Mouse (Mus musculus): ENCODE measurements at regions not wholly inside any gene's neighbourhood (a gene's known extent, or its start where the extent isn't known, plus 50 kb on each side); places are given as distances from the start of the nearest gene placed in this dataset.
A peak's percentile ranks its signal among the peaks of the same experiment; 100 is the strongest.

- WGBS: 76% methylated on average over 11 of the region's 11 CpGs
Observed at GRCm38 (mm10) chr2:173366734-173367133, 90.4 kb upstream of the Pmepa1 start.

GRCm38 (mm10) chr2:173368899-173369298 lies 92.6 kb upstream of the Pmepa1 start:
- 55% methylated on average over 7 of the region's 7 CpGs for WGBS
- no peak overlapping the region for H3K27ac ChIP-seq (ENCODE audit: insufficient read depth, low read depth, low read length)
- H3K27me3 ChIP-seq (replicated peaks; ENCODE audit: control insufficient read depth, insufficient read depth, low read length): no peaks in the 10 kb centered on the region
- H3K4me3 ChIP-seq (ENCODE audit: insufficient read depth, low read depth, low read length): no peak overlapping the region
- no peaks in the 10 kb centered on the region for H3K36me3 ChIP-seq (ENCODE audit: control insufficient read depth, insufficient read depth, low read length)
- no peaks in the 10 kb centered on the region for H3K4me1 ChIP-seq (ENCODE audit: control insufficient read depth, insufficient read depth, low read length)
- TF ChIP-seq CTCF (conservative IDR thresholded peaks at IDR 0.05; ENCODE audit: insufficient read depth, insufficient read length, low read depth, low read length): no peak
- no peak for TF ChIP-seq POLR2A (IDR thresholded peaks at IDR 0.05; ENCODE audit: low read depth, low read length)
- no peak for DNase-seq

More at GRCm38 (mm10) chr2:173366734-173367133, 90.4 kb upstream of the Pmepa1 start:
- no peak overlapping the region for H3K4me3 ChIP-seq (ENCODE audit: insufficient read depth, low read depth, low read length)
- TF ChIP-seq CTCF (conservative IDR thresholded peaks at IDR 0.05; ENCODE audit: insufficient read depth, insufficient read length, low read depth, low read length) (no peak), POLR2A (IDR thresholded peaks at IDR 0.05; ENCODE audit: low read depth, low read length) (no peak)
- no peaks in the 10 kb centered on the region for H3K4me1 ChIP-seq (ENCODE audit: control insufficient read depth, insufficient read depth, low read length)
- H3K27ac ChIP-seq (ENCODE audit: insufficient read depth, low read depth, low read length): no peak overlapping the region
- DNase-seq: no peak
- H3K27me3 ChIP-seq (replicated peaks; ENCODE audit: control insufficient read depth, insufficient read depth, low read length): no peaks in the 10 kb centered on the region
- no peaks in the 10 kb centered on the region for H3K36me3 ChIP-seq (ENCODE audit: control insufficient read depth, insufficient read depth, low read length)

DNA sequence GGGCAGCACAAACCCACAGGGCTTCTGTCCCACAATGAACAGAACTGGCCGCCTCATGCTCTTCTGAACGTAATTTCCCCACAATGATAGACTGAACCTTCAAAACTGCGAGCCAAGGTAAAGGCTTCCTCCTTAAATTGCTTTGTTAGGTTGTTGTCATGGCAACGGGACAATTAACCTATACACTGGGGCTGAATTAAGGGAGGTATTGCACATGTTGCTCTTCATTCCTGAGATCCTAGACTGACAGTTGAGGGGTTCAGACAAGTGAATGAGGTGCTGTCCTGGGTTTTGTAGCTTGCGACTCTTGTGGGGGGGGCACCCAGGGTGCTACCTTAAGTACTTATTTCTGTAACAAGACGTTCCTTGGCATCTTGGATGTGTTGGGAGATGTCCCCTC lies 100.6 kb upstream of the Pmepa1 start:
- Histone ChIP-seq H3K27me3 (replicated peaks; ENCODE audit: control insufficient read depth, insufficient read depth, low read length) (no peaks in the 10 kb centered on the region), H3K4me3 (ENCODE audit: insufficient read depth, low read depth, low read length) (no peak overlapping the region), H3K36me3 (ENCODE audit: control insufficient read depth, insufficient read depth, low read length) (no peaks in the 10 kb centered on the region), H3K27ac (ENCODE audit: insufficient read depth, low read depth, low read length) (no peak overlapping the region), H3K4me1 (ENCODE audit: control insufficient read depth, insufficient read depth, low read length) (no peaks in the 10 kb centered on the region)
- 84% methylated on average over 6 of the region's 6 CpGs for WGBS
- no peak for TF ChIP-seq CTCF (conservative IDR thresholded peaks at IDR 0.05; ENCODE audit: insufficient read depth, insufficient read length, low read depth, low read length)
- no peak for TF ChIP-seq POLR2A (IDR thresholded peaks at IDR 0.05; ENCODE audit: low read depth, low read length)
- no peak for DNase-seq

DNA sequence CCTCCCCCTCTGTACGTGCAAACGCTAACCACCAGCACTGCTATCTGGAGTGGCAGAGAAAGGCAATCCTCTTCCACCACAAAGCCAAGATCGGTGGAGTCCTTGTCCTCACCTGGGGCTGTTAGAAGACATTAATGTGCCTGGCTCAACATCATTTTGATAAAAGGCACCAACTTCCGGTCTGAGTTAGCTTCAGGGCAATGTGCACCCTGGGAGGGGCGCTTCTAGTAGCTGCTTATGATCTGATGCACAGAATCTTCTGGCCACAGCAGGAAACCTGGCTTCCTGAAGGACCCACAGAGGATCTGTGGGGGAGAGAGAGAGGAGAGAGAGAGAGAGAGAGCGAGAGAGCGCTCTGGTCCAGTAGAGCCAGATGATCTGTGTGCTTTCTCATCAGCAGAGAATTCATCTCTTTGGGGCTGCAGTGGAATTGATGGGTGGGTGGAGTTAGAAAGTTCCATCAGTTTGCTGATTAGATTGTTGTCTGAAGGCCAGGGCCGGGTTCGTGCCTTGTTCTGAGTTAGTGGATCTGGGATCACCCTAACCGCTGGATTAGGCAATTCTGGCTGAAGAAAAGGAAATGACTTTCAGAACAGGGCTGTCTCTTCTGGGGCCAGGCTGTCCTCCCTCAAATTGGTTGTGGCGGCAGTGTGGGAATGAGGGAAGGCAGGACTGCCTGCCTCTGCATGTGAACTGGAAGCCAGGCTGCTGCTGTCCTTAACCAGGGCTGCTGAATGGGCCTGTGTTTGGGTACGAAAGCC lies 101.3 kb upstream of the Pmepa1 start:
- H3K4me1 ChIP-seq (ENCODE audit: control insufficient read depth, insufficient read depth, low read length): no peaks in the 10 kb centered on the region
- H3K27ac ChIP-seq (ENCODE audit: insufficient read depth, low read depth, low read length): 0 out of 2 replicates have a peak overlapping the region, but pooled peaks have one; percentile 24
- TF ChIP-seq POLR2A (IDR thresholded peaks at IDR 0.05; ENCODE audit: low read depth, low read length) (no peak), CTCF (conservative IDR thresholded peaks at IDR 0.05; ENCODE audit: insufficient read depth, insufficient read length, low read depth, low read length) (no peak)
- no peaks in the 10 kb centered on the region for H3K27me3 ChIP-seq (replicated peaks; ENCODE audit: control insufficient read depth, insufficient read depth, low read length)
- no peak overlapping the region for H3K4me3 ChIP-seq (ENCODE audit: insufficient read depth, low read depth, low read length)
- no peaks in the 10 kb centered on the region for H3K36me3 ChIP-seq (ENCODE audit: control insufficient read depth, insufficient read depth, low read length)
- DNase-seq: peak; percentile 68
- WGBS: 55% methylated on average over 10 of the region's 12 CpGs

GRCm38 (mm10) chr2:173379736-173380135 lies 103.4 kb upstream of the Pmepa1 start:
- Histone ChIP-seq H3K4me1 (ENCODE audit: control insufficient read depth, insufficient read depth, low read length) (no peaks in the 10 kb centered on the region), H3K27ac (ENCODE audit: insufficient read depth, low read depth, low read length) (no peak overlapping the region), H3K36me3 (ENCODE audit: control insufficient read depth, insufficient read depth, low read length) (no peaks in the 10 kb centered on the region), H3K4me3 (ENCODE audit: insufficient read depth, low read depth, low read length) (no peak overlapping the region), H3K27me3 (replicated peaks; ENCODE audit: control insufficient read depth, insufficient read depth, low read length) (no peaks in the 10 kb centered on the region)
- no peak for DNase-seq
- WGBS: 100% methylated on average over 1 of the region's 1 CpGs
- TF ChIP-seq CTCF (conservative IDR thresholded peaks at IDR 0.05; ENCODE audit: insufficient read depth, insufficient read length, low read depth, low read length) (no peak), POLR2A (IDR thresholded peaks at IDR 0.05; ENCODE audit: low read depth, low read length) (no peak)

GRCm38 (mm10) chr2:173380341-173380761 lies 104.0 kb upstream of the Pmepa1 start:
- no peaks in the 10 kb centered on the region for H3K27me3 ChIP-seq (replicated peaks; ENCODE audit: control insufficient read depth, insufficient read depth, low read length)
- no peak overlapping the region for H3K4me3 ChIP-seq (ENCODE audit: insufficient read depth, low read depth, low read length)
- peak; percentile 36 for DNase-seq
- no peak overlapping the region for H3K27ac ChIP-seq (ENCODE audit: insufficient read depth, low read depth, low read length)
- 37% methylated on average over 3 of the region's 3 CpGs for WGBS
- no peaks in the 10 kb centered on the region for H3K36me3 ChIP-seq (ENCODE audit: control insufficient read depth, insufficient read depth, low read length)
- TF ChIP-seq POLR2A (IDR thresholded peaks at IDR 0.05; ENCODE audit: low read depth, low read length): no peak
- H3K4me1 ChIP-seq (ENCODE audit: control insufficient read depth, insufficient read depth, low read length): no peaks in the 10 kb centered on the region

GRCm38 (mm10) chr2:173382176-173382813 lies 106.0 kb upstream of the Pmepa1 start:
- Histone ChIP-seq H3K4me3 (ENCODE audit: insufficient read depth, low read depth, low read length) (no peak overlapping the region), H3K36me3 (ENCODE audit: control insufficient read depth, insufficient read depth, low read length) (no peaks in the 10 kb centered on the region), H3K4me1 (ENCODE audit: control insufficient read depth, insufficient read depth, low read length) (no peaks in the 10 kb centered on the region), H3K27ac (ENCODE audit: insufficient read depth, low read depth, low read length) (no peak overlapping the region), H3K27me3 (replicated peaks; ENCODE audit: control insufficient read depth, insufficient read depth, low read length) (no peaks in the 10 kb centered on the region)
- no peak for TF ChIP-seq POLR2A (IDR thresholded peaks at IDR 0.05; ENCODE audit: low read depth, low read length)
- peak; percentile 70 for DNase-seq
- WGBS: 50% methylated on average over 7 of the region's 7 CpGs
